Mouse (Mus musculus) G1E (cell line): ENCODE measurements around the gene Prnd. TPM values are rescaled to one million over a fixed set of nuclear protein-coding genes. Genes with fewer than 3 reads are reported as not detected.

Source experiments
- ATAC-seq: 2 replicates; pipeline ENCODE4 v1.8.0; 2016; ENCODE audit warnings: mild to moderate bottlenecking; ENCODE audit not compliant: insufficient number of reproducible peaks, poor library complexity, low FRiP score, severe bottlenecking; ENCODE audit errors: extremely low read depth
- DNase-seq: peaks from one replicate; pipeline ENCODE4 v3.0.0; 2012; ENCODE audit warnings: low spot score
- H3K27me3 ChIP-seq: 2 replicates; pipeline ENCODE4 v1.6.1; 2012; ENCODE audit warnings: mild to moderate bottlenecking, low read length, inconsistent platforms; ENCODE audit not compliant: insufficient read depth
- H3K36me3 ChIP-seq: replicated peaks from 2 replicates; pipeline ENCODE3; 2012; ENCODE audit warnings: mild to moderate bottlenecking, inconsistent platforms
- H3K4me1 ChIP-seq: 2 replicates; pipeline ENCODE4 v1.6.1; 2012; ENCODE audit warnings: low read depth, low read length, inconsistent platforms, mixed read lengths; ENCODE audit not compliant: insufficient read depth
- H3K4me3 ChIP-seq: 2 replicates; pipeline ENCODE4 v1.5.1; 2012; ENCODE audit warnings: low read depth, mild to moderate bottlenecking, inconsistent platforms, low read length, moderate library complexity, mixed read lengths
- H3K9me3 ChIP-seq: replicated peaks from 2 replicates; pipeline ENCODE4 v1.6.1; 2012; ENCODE audit warnings: inconsistent platforms
- CTCF ChIP-seq: IDR thresholded peaks from 2 replicates; pipeline ENCODE4 v1.5.1; 2012; ENCODE audit warnings: low read depth, low read length, inconsistent platforms, mixed read lengths
- GATA1 ChIP-seq: IDR thresholded peaks from 2 replicates; pipeline ENCODE4 v1.6.1; 2012; ENCODE audit warnings: borderline replicate concordance, low read length, inconsistent platforms, mixed read lengths
- GATA2 ChIP-seq: IDR thresholded peaks from 2 replicates; pipeline ENCODE4 v1.6.1; 2012; ENCODE audit warnings: low read depth, low read length, inconsistent platforms, borderline replicate concordance
- POLR2AphosphoS5 ChIP-seq: IDR thresholded peaks from 2 replicates; pipeline ENCODE4 v1.6.1; 2012; ENCODE audit warnings: low read depth, low read length, inconsistent platforms; ENCODE audit not compliant: insufficient replicate concordance
- TAL1 ChIP-seq: conservative IDR thresholded peaks from 2 replicates; pipeline ENCODE4 v1.6.1; 2012; ENCODE audit warnings: low read depth, low read length, inconsistent platforms, mixed read lengths
- polyA plus RNA-seq: library from polyadenylated mRNA; stranded (reverse); fragments of >175 nt; gene quantifications from 2 replicates; pipeline ENCODE4 v1.2.3, GENCODE M21; 2012
- total RNA-seq, 2 experiments: library from RNA; stranded (forward) in 1 of 2; stranded (reverse) in 1 of 2; fragments of 200-1000 nt in 1 of 2; fragments of >200 nt in 1 of 2; fragmentation: Nextera tagmentation in 1 of 2; gene quantifications; 2 replicates each; pipeline ENCODE4 v1.2.3; 2014 to 2017

Gene Prnd
- total and polyA plus RNA-seq, 3 experiments, result 0.05 TPM; not detected in 2

- TF ChIP-seq GATA1, result no peak
- TF ChIP-seq TAL1, result no peak
- TF ChIP-seq CTCF, result no peak
- TF ChIP-seq GATA2, result no peak
- TF ChIP-seq POLR2AphosphoS5, result no peak
- Histone ChIP-seq H3K9me3 (no peaks in the 10 kb centered on the region), H3K4me1 (peaks cover 83% of the 10 kb centered on the region), H3K36me3 (peaks cover 78% of the 10 kb centered on the region), H3K4me3 (0 out of 2 replicates have a peak overlapping the region, but pooled peaks have one; percentile 7), H3K27me3 (no peaks in the 10 kb centered on the region)
- DNase-seq (no peak), ATAC-seq (no peak)
These were observed 14.3 kb upstream of the Prnd start for GRCm38 (mm10) chr2:131936410-131936809.

GRCm38 (mm10) chr2:131939404-131940111 lies 11.1 kb upstream of the Prnd start:
- DNase-seq (no peak), ATAC-seq (no peak)
- Histone ChIP-seq H3K27me3 (no peaks in the 10 kb centered on the region), H3K4me3 (no peak overlapping the region), H3K9me3 (no peaks in the 10 kb centered on the region), H3K36me3 (peaks cover 50% of the 10 kb centered on the region), H3K4me1 (peaks cover 54% of the 10 kb centered on the region)
- TF ChIP-seq POLR2AphosphoS5 (peak; percentile 76; the same call in 1 of the 2 replicates), CTCF (peak; percentile 71), TAL1 (no peak)

- Histone ChIP-seq H3K27me3 (no peaks in the 10 kb centered on the region), H3K9me3 (no peaks in the 10 kb centered on the region), H3K36me3 (peaks cover 41% of the 10 kb centered on the region), H3K4me1 (peaks cover 45% of the 10 kb centered on the region), H3K4me3 (no peak overlapping the region)
- DNase-seq, result no peak
- TF ChIP-seq GATA2 (no peak), TAL1 (0 out of 2 replicates have a peak, but pooled peaks have one; percentile 33), POLR2AphosphoS5 (no peak), CTCF (no peak), GATA1 (no peak)
- peak; percentile 36; the same call in 1 of the 2 replicates for ATAC-seq
These were observed 10.2 kb upstream of the Prnd start for GRCm38 (mm10) chr2:131940506-131940905.

GRCm38 (mm10) chr2:131941501-131941900 lies 9.2 kb upstream of the Prnd start:
- DNase-seq (no peak), ATAC-seq (no peak)
- peaks cover 36% of the 10 kb centered on the region for H3K4me1 ChIP-seq
- peaks cover 4% of the 10 kb centered on the region for H3K27me3 ChIP-seq
- H3K9me3 ChIP-seq, result no peaks in the 10 kb centered on the region
- peak; percentile 58; the same call in 1 of the 2 replicates for TF ChIP-seq POLR2AphosphoS5
- no peak for TF ChIP-seq GATA1
- H3K4me3 ChIP-seq, result no peak overlapping the region
- H3K36me3 ChIP-seq, result peaks cover 32% of the 10 kb centered on the region

- peaks cover 19% of the 10 kb centered on the region for H3K4me1 ChIP-seq
- H3K36me3 ChIP-seq, result peaks cover 4% of the 10 kb centered on the region
- no peak overlapping the region for H3K4me3 ChIP-seq
- TF ChIP-seq CTCF (no peak), TAL1 (no peak), GATA1 (no peak), GATA2 (no peak), POLR2AphosphoS5 (no peak)
- peaks cover 11% of the 10 kb centered on the region for H3K27me3 ChIP-seq
- ATAC-seq (no peak), DNase-seq (no peak)
- H3K9me3 ChIP-seq, result no peaks in the 10 kb centered on the region
These were observed 6.3 kb upstream of the Prnd start for GRCm38 (mm10) chr2:131944370-131944769.

GRCm38 (mm10) chr2:131945225-131945624 lies 5.4 kb upstream of the Prnd start:
- ATAC-seq, result no peak

More at GRCm38 (mm10) chr2:131945225-131945624, 5.4 kb upstream of the Prnd start:
- Histone ChIP-seq H3K4me1 (peaks cover 10% of the 10 kb centered on the region), H3K27me3 (peaks cover 11% of the 10 kb centered on the region), H3K9me3 (no peaks in the 10 kb centered on the region), H3K4me3 (no peak overlapping the region), H3K36me3 (no peaks in the 10 kb centered on the region)
- no peak for TF ChIP-seq POLR2AphosphoS5
- TF ChIP-seq CTCF, result no peak
- TF ChIP-seq TAL1, result no peak
- TF ChIP-seq GATA1, result no peak
- TF ChIP-seq GATA2, result no peak
- no peak for DNase-seq
